Mouse (Mus musculus) MEL (cell line): Measurements from ENCODE around the gene Cwc25.

Experiments used
- BHLHE40 ChIP-seq: IDR thresholded peaks from 2 replicates; pipeline ENCODE4 v1.6.1; 2012; ENCODE audit warnings: low read depth, mild to moderate bottlenecking, inconsistent platforms, low read length, improper control_type of control experiment, borderline replicate concordance
- CHD1 ChIP-seq: IDR thresholded peaks from 2 replicates; pipeline ENCODE4 v1.6.1; 2012; ENCODE audit warnings: low read depth, mild to moderate bottlenecking, inconsistent platforms, low read length, improper control_type of control experiment
- CTCF ChIP-seq, 3 experiments: IDR thresholded peaks in 2 of 3; conservative IDR thresholded peaks in 1 of 3; 2 replicates each; pipeline ENCODE4 v1.5.1; 2011 to 2012; ENCODE audit warnings: low read length in 3 of 3, low read depth in 2 of 3, mild to moderate bottlenecking in 2 of 3, improper control_type of control experiment in 1 of 3, inconsistent platforms in 1 of 3, mixed read lengths in 1 of 3, moderate library complexity in 1 of 3; ENCODE audit not compliant: control insufficient read depth in 1 of 3, insufficient read depth in 1 of 3, poor library complexity in 1 of 3, severe bottlenecking in 1 of 3
- EP300 ChIP-seq, 2 experiments: IDR thresholded peaks; 2 replicates each; pipeline ENCODE4 v1.6.1; 2011; ENCODE audit warnings: improper control_type of control experiment in 2 of 2, low read length in 2 of 2, low read depth in 1 of 2, mild to moderate bottlenecking in 1 of 2
- KAT2A ChIP-seq: conservative IDR thresholded peaks from 2 replicates; pipeline ENCODE4 v1.6.1; 2012; ENCODE audit warnings: low read depth, low read length, improper control_type of control experiment, inconsistent platforms
- MAZ ChIP-seq: IDR thresholded peaks from 2 replicates; pipeline ENCODE4 v1.6.1; 2012; ENCODE audit warnings: low read depth, mild to moderate bottlenecking, inconsistent platforms, low read length, improper control_type of control experiment
- MEF2A ChIP-seq: IDR thresholded peaks from 2 replicates; pipeline ENCODE4 v1.6.1; 2014; ENCODE audit warnings: low read depth, mild to moderate bottlenecking, inconsistent platforms, low read length, improper control_type of control experiment; ENCODE audit not compliant: poor library complexity, insufficient replicate concordance, severe bottlenecking; ENCODE audit errors: extremely low read depth
- POLR2A ChIP-seq, 2 experiments: IDR thresholded peaks; 2 replicates each; pipeline ENCODE4 v1.6.1; 2011 to 2012; ENCODE audit warnings: low read length in 2 of 2, mild to moderate bottlenecking in 2 of 2, control low read depth in 1 of 2, improper control_type of control experiment in 1 of 2, low read depth in 1 of 2, moderate library complexity in 1 of 2; ENCODE audit not compliant: control insufficient read depth in 1 of 2, insufficient read depth in 1 of 2, poor library complexity in 1 of 2
- POLR2AphosphoS2 ChIP-seq: IDR thresholded peaks from 2 replicates; pipeline ENCODE4 v1.6.1; 2011; ENCODE audit warnings: low read length, improper control_type of control experiment
- RAD21 ChIP-seq: IDR thresholded peaks from 2 replicates; pipeline ENCODE4 v1.6.1; 2011; ENCODE audit warnings: mild to moderate bottlenecking, low read depth, low read length, improper control_type of control experiment
- TAL1 ChIP-seq: IDR thresholded peaks from 2 replicates; pipeline ENCODE4 v1.6.1; 2012; ENCODE audit warnings: mild to moderate bottlenecking, inconsistent platforms, low read length, moderate library complexity, mixed read lengths
- USF1 ChIP-seq: IDR thresholded peaks from 2 replicates; pipeline ENCODE4 v1.6.1; 2014; ENCODE audit warnings: low read depth, mild to moderate bottlenecking, inconsistent platforms, low read length, improper control_type of control experiment, moderate library complexity
- ZC3H11A ChIP-seq: IDR thresholded peaks from 2 replicates; pipeline ENCODE4 v1.6.1; 2012; ENCODE audit warnings: low read depth, mild to moderate bottlenecking, inconsistent platforms, low read length, improper control_type of control experiment

GRCm38 (mm10) chr11:97744063-97744717 lies 22.2 kb downstream of the Cwc25 start, which contains the start of gene Pip4k2b:
- no peak for TF ChIP-seq CTCF (IDR thresholded peaks at IDR 0.05 in 2 of 3, conservative IDR thresholded peaks at IDR 0.05 in 1 of 3; ENCODE audit: control insufficient read depth in 1 of 3, insufficient read depth in 1 of 3, low read depth in 2 of 3, low read length in 3 of 3, poor library complexity in 1 of 3, severe bottlenecking in 1 of 3)
- no peak for TF ChIP-seq EP300 (IDR thresholded peaks at IDR 0.05; ENCODE audit: low read depth in 1 of 2, low read length in 2 of 2)
- no peak for TF ChIP-seq TAL1
- no peak for TF ChIP-seq MEF2A
- no peak for TF ChIP-seq BHLHE40
- no peak; the same call in 1 of the 2 replicates for TF ChIP-seq MAZ
- TF ChIP-seq KAT2A: no peak
- no peak for TF ChIP-seq RAD21
- TF ChIP-seq ZC3H11A: no peak
- TF ChIP-seq POLR2A (IDR thresholded peaks at IDR 0.05; ENCODE audit: control insufficient read depth in 1 of 2, insufficient read depth in 1 of 2, low read depth in 1 of 2, low read length in 2 of 2, poor library complexity in 1 of 2): 0 out of 4 replicates have a peak, but pooled peaks of 1 of the 2 experiments have one; percentile 34
- TF ChIP-seq USF1: no peak
- TF ChIP-seq CHD1: no peak; the same call in 1 of the 2 replicates
- no peak for TF ChIP-seq POLR2AphosphoS2
